Mouse (Mus musculus) frontal cortex, postnatal 25 days (tissue): ENCODE data around the gene Mrtfa.

Experiments
- DNase-seq, 2 experiments: peaks; one replicate each; pipeline ENCODE4 v3.0.0; 2022; ENCODE audit warnings: low spot score in 2 of 2

Mrtfa gene

DNA sequence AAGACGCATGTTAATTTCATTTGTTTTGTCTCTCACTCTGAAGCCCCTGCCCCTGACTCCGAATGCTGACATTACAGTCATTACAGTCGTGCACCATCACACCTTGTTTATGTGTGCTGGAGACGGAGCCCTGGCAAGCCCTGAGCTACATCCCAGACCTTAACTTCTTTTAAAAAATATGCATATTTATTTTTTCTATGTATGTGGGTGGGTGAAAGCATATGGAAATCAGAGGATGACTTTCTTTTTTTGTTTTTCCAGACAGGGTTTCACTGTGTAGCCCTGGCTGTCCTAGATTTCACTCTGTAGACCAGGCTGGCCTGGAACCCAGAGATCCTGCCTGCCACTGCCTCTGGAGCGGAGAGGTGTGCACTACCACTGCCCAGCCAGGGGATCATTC lies 195.6 kb downstream of the Mrtfa start:
- no peak for DNase-seq

DNA sequence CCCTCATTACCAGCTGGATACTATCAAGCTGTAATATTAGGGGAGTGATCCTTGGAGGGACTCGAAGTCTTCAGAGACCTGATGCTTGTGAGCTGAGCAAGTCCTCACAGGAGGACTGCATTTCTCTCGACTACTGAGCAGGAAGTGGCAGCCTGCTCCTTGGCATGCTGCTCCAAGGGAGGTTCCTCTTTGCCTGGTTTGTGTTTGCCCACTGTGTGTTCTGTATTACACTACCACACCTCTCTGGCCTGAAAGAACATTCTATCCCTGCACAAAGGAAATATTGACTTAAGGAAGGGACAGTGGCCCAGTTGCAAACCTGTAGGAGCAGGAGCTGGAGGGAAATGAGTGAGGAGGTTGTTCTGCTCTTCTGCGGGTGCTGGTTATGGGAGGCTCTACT lies 200.8 kb downstream of the Mrtfa start:
- DNase-seq: no peak

DNA sequence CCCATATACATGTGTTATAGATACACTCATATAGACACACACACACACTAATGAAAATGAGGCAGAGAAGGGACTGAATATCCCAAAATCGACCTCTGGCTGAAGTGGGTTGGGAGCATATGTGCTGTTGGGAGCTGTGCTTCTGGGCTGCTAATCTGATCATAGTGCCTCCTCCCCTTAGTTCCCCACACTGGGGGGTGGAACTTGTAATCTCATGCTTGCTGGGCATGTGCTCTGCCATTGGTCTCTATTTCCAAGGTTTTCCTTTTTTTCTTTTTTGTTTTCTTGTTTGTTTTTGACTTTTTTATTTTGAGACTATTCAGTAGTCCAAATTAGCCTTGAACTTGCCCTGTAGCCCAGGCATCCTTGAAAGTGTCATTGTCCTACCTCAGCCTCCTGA lies 202.2 kb downstream of the Mrtfa start:
- no peak for DNase-seq

DNA sequence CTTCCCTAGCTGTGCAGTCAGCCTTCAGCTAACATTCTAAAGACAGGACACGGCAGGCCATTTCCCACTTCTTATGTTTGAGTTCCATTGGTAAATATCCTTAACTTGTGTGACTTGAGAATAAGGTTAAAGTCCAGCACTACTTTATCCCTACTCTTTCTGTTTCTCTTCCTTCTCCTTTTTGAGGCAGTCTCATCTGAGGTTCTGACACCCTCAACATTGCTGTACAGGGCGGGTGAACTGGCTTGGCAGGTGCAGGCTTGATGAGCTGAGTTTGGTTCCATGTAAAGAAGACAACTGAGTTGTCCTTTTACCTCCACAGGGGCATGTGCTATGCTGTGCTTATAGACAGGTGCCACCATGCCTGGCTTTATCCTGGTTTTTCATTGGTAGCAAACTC lies 207.3 kb downstream of the Mrtfa start:
- no peak for DNase-seq

DNA sequence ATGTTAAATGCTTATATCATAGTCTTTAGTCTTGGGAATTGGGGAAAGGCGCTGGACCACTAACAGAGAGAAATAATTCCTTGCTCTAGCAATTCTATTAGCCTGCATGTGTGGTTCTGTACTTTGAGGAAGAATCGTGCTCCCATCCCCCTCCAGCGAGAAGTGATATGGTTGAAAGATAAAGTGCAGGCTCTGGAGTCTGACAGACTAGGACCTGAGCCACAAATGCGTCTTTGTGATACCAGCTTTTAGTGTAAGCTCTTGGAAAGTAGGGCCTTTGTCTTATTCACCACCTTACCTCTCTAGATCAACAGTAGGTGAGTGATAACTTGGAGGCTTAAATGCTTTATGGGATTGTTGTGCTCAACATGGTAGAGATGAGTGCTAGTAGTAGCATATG lies 209.4 kb downstream of the Mrtfa start:
- DNase-seq: no peak

DNA sequence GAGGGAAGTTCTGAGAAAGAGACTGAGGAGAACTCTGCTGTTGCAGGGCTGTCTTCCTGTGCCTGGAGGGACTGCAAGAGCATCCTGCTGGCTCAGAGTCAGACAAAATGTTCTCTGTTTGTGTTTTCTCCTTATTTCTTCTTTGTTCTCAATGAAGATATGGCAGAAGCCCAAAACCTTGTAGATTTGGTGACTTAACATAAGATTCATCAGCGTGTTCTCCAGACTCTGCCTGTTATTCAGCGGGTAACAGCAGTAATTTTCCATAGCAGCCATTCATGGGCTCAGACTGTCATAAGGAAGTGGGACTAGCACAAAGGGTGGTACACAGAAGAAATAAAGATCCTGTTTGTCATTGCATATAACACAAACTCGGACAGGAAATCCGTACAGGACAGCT lies 210.9 kb downstream of the Mrtfa start:
- DNase-seq: no peak

DNA sequence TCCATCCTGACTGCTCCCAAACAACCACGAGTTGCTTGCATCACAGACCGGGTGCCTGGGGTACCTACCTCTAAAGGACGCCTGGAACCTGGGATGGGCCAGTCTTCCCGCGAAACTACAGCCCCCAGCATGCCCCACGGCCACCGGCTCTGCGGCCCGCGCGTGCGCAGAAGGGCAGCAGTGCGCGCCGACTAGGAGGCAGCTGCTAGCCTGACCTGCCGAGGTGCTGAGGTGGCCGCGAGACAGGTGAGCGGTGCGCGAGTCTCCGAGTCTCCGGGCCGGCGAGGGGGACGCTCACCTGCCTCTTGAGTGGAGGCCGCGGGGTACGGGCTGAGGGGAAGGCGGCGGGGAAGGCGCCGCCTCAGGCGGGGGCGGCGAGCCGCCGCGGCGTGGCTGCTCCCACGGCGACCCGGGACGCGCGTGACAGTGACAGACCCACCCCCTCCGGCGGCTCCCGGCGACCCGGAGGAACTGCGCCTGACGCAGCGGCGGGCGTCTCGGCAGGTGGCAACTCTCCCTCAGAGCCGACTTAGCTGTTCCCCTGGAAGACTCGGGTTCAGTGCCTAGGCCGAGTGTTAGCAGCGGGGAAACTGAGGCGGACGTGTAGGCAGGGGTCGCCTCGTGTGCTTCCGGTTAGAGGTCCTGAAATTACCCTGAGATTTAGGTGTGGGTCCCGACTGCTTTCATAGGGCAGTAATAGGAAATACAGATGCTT lies 212.8 kb downstream of the Mrtfa start, which contains the start of gene Sgsm3:
TSS of gene Sgsm3 (plus strand) at position 146 of the 715 bp plus-strand sequence.
- peak; percentile 67 to 72 for DNase-seq

DNA sequence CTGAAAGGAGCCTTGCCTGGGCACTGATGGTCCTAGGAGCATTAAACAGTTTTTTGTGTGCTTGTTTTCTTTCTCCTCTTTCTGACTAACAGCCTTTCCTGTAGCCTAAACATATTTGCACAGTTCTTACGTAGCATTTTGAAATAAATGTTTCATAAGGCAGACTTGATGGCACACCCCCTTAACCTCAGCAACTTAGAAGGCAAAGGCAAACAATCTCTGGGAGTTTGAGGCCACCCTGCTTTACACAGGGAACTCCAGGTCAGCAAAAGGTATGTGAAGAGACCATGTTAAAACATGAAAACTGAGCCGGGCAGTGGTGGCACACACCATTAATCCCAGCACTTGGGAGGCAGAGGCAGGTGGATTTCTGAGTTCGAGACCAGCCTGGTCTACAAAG lies 214.9 kb downstream of the Mrtfa start:
- no peak for DNase-seq

DNA sequence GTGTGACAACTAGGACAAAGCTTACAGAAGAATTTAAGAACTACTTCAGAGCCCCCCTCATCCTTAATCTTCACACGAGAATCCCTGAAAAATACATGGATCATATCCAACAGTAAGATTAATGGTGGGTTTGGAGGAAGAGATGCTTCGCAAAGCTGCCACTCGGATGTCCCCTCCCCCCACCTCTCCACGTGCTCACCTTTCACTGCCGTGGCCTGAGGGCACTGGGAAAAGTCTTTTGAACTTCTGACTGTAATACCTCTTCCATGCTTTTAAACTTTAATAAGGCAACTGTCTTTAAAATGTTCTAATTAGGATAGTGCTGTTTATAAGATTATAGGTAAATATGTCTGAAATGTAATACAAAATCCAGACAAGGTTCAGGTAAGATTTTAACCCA lies 216.2 kb downstream of the Mrtfa start:
- DNase-seq: no peak

DNA sequence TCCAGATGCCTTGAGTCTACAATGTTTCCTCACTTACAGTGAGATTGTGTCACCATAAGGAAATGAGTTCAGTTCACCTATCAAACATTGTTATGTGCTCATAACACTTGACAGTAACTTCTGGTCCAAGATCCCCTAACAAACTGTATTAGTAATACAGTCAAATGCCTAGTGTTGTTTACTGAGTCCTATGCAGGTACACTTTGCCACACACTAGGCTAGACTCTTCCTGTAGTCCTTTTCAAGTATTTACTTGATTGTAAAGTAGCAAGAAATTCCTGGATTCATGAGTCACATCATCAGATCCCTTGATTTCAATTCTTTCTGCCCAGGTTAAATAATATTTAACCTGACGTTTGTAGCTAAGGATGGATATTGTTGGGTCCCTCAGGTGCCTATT lies 221.2 kb downstream of the Mrtfa start:
- DNase-seq: no peak
